ENCODE assay signal across 16 mouse cellular contexts in genomic region chr4:132415966-132416365, GRCm38 (mm10). TPM values are rescaled to one million over a fixed set of nuclear protein-coding genes. Genes with fewer than 3 reads are reported as not detected.
A peak's percentile ranks its signal among the peaks of the same experiment; 100 is the strongest.
DNase-seq lines count a peak whose midpoint lies in the region; ATAC-seq and TF ChIP-seq lines count a peak whose summit lies in the region.
"Had no signal": no experiment of that assay in that cellular context is flagged by ENCODE, and none has a peak within 500 bp of the region (broad histone marks: within the 10 kb centered on the region; RNA-seq: fewer than 3 reads in every experiment).

No protein-coding gene starts in this region.

- peaks cover 8% of the 10 kb centered on the region for H3K4me1 ChIP-seq in embryonic facial prominence, embryonic 14.5 days (ENCODE audit: control insufficient read depth, insufficient read depth, low read length)
- peaks cover 19% of the 10 kb centered on the region for H3K4me1 ChIP-seq in embryonic facial prominence, embryonic 10.5 days
- peaks cover 8% of the 10 kb centered on the region for H3K4me1 ChIP-seq in lung, postnatal 0 days (ENCODE audit: insufficient read depth, low read depth, low read length)
- H3K4me1 ChIP-seq in liver, embryonic 12.5 days, result peaks cover 56% of the 10 kb centered on the region

- no peak; the same call in 1 of the 2 replicates for ATAC-seq in embryonic facial prominence, embryonic 14.5 days (ENCODE audit: low read depth)
- ATAC-seq in lung, postnatal 0 days, result peak; percentile 80
- ATAC-seq in liver, embryonic 12.5 days, result no peak
- ATAC-seq: forebrain, embryonic 16.5 days had no signal

- TF ChIP-seq EP300 in lung, postnatal 0 days (IDR thresholded peaks at IDR 0.05), result no peak; the same call in 1 of the 2 replicates

- H3K27ac ChIP-seq in embryonic facial prominence, embryonic 14.5 days (replicated peaks; ENCODE audit: low read depth, low read length), result no peak overlapping the region
- H3K27ac ChIP-seq in embryonic facial prominence, embryonic 10.5 days (replicated peaks), result no peak overlapping the region
- peak overlapping the region; percentile 39 for H3K27ac ChIP-seq in lung, postnatal 0 days (ENCODE audit: low read length)
- H3K27ac ChIP-seq in liver, embryonic 12.5 days, result peak overlapping the region; percentile 57
- H3K27ac ChIP-seq: heart, adult 2 months; left cerebral cortex, adult 2 months; limb, embryonic 15.5 days; midbrain, embryonic 12.5 days had no signal

- no peak for TF ChIP-seq CTCF in lung, postnatal 0 days (IDR thresholded peaks at IDR 0.05)

- H3K9ac ChIP-seq in embryonic facial prominence, embryonic 14.5 days (ENCODE audit: low read depth, low read length), result no peak overlapping the region
- H3K9ac ChIP-seq in lung, postnatal 0 days (replicated peaks; ENCODE audit: low read depth), result no peak overlapping the region
- H3K9ac ChIP-seq in liver, embryonic 12.5 days, result no peak overlapping the region
- H3K9ac ChIP-seq: embryonic facial prominence, embryonic 15.5 days; limb, embryonic 15.5 days; midbrain, embryonic 12.5 days had no signal

- H3K27me3 ChIP-seq in embryonic facial prominence, embryonic 14.5 days (replicated peaks; ENCODE audit: control insufficient read depth, insufficient read depth, low read length), result no peaks in the 10 kb centered on the region
- H3K27me3 ChIP-seq in embryonic facial prominence, embryonic 10.5 days (replicated peaks; ENCODE audit: low read depth, poor library complexity, severe bottlenecking), result no peaks in the 10 kb centered on the region
- H3K27me3 ChIP-seq in lung, postnatal 0 days (replicated peaks; ENCODE audit: insufficient read depth, low read length), result no peaks in the 10 kb centered on the region
- no peaks in the 10 kb centered on the region for H3K27me3 ChIP-seq in liver, embryonic 12.5 days (replicated peaks)
- H3K27me3 ChIP-seq: embryonic facial prominence, embryonic 15.5 days; limb, embryonic 15.5 days; midbrain, embryonic 12.5 days had no signal

- intact Hi-C loops in gastrocnemius, postnatal 14 days (cut with DNase I; ENCODE audit: low total_unique reads), result loop anchor here (10.0 kb wide), 1 partner anchor 121 kb away; no protein-coding TSS in a partner anchor

- DNase-seq in embryonic facial prominence, embryonic 14.5 days (ENCODE audit: low spot score), result peak; percentile 54
- no peak for DNase-seq in embryonic facial prominence, embryonic 10.5 days (ENCODE audit: low spot score)
- peak; percentile 84 for DNase-seq in lung, postnatal 0 days (ENCODE audit: low spot score)
- no peak for DNase-seq in lung, postnatal 14 days
- peak; percentile 56 for DNase-seq in yolk sac, embryonic 10.5 days (ENCODE audit: low spot score)
- DNase-seq in gastrocnemius, postnatal 14 days, result no peak
- no peak for DNase-seq in adrenal gland, postnatal 36 days
- DNase-seq: adrenal gland, postnatal 10 days; heart, adult 2 months; thymus, adult 2 months had no signal

- H3K4me3 ChIP-seq in embryonic facial prominence, embryonic 14.5 days (ENCODE audit: low read depth, low read length), result no peak overlapping the region
- H3K4me3 ChIP-seq in embryonic facial prominence, embryonic 10.5 days, result no peak overlapping the region
- H3K4me3 ChIP-seq in lung, postnatal 0 days (ENCODE audit: low read depth, low read length), result no peak overlapping the region
- H3K4me3 ChIP-seq in liver, embryonic 12.5 days, result no peak overlapping the region
- H3K4me3 ChIP-seq: embryonic facial prominence, embryonic 15.5 days; heart, adult 2 months; left cerebral cortex, adult 2 months; limb, embryonic 15.5 days; midbrain, embryonic 12.5 days had no signal

- H3K9me3 ChIP-seq in embryonic facial prominence, embryonic 14.5 days (ENCODE audit: control insufficient read depth, low read length), result no peaks in the 10 kb centered on the region
- H3K9me3 ChIP-seq in embryonic facial prominence, embryonic 10.5 days, result no peaks in the 10 kb centered on the region
- H3K9me3 ChIP-seq in lung, postnatal 0 days (ENCODE audit: low read length), result no peaks in the 10 kb centered on the region
- no peaks in the 10 kb centered on the region for H3K9me3 ChIP-seq in liver, embryonic 12.5 days (replicated peaks)
- H3K9me3 ChIP-seq: embryonic facial prominence, embryonic 15.5 days; limb, embryonic 15.5 days; midbrain, embryonic 12.5 days had no signal

- H3K4me2 ChIP-seq in embryonic facial prominence, embryonic 14.5 days (ENCODE audit: low read depth, low read length), result no peak overlapping the region
- no peak overlapping the region for H3K4me2 ChIP-seq in lung, postnatal 0 days (replicated peaks; ENCODE audit: low read depth, low read length)
- H3K4me2 ChIP-seq in liver, embryonic 12.5 days, result no peak overlapping the region
- H3K4me2 ChIP-seq: embryonic facial prominence, embryonic 15.5 days; limb, embryonic 15.5 days; midbrain, embryonic 12.5 days had no signal

- H3K36me3 ChIP-seq in embryonic facial prominence, embryonic 14.5 days (ENCODE audit: control insufficient read depth, insufficient read depth, low read length), result peaks cover 9% of the 10 kb centered on the region; the same call in 1 of the 2 replicates
- H3K36me3 ChIP-seq in embryonic facial prominence, embryonic 10.5 days (replicated peaks), result peaks cover 22% of the 10 kb centered on the region
- H3K36me3 ChIP-seq in lung, postnatal 0 days (ENCODE audit: insufficient read depth, low read length), result no peaks in the 10 kb centered on the region
- peaks cover 11% of the 10 kb centered on the region for H3K36me3 ChIP-seq in liver, embryonic 12.5 days
- H3K36me3 ChIP-seq: limb, embryonic 15.5 days had no signal

RNA-seq across cellular contexts. Expression of gene Phactr4, which starts 6.3 kb away (rescaled TPM):
- 18.2 and 18.6 TPM in 2 replicates for polyA plus RNA-seq in embryonic facial prominence, embryonic 14.5 days (2014; fragmentation: Nextera tagmentation; extraction: Ambion mirVana)
- 25.9 and 27.4 TPM in 2 replicates for polyA plus RNA-seq in embryonic facial prominence, embryonic 10.5 days (2016; fragmentation: Nextera tagmentation; extraction: Ambion mirVana)
- 13.4 and 15.3 TPM in 2 replicates for polyA plus RNA-seq in lung, postnatal 0 days (2015; fragmentation: Nextera tagmentation; extraction: Ambion mirVana)
- polyA plus RNA-seq in liver, embryonic 12.5 days (2016; fragmentation: Nextera tagmentation; extraction: Ambion mirVana), result 14.4 and 14.5 TPM in 2 replicates
- total RNA-seq in gastrocnemius, postnatal 14 days (2021), result 10 to 100 TPM; 13.2 to 13.3 TPM
- 10 to 100 TPM; 57.8 to 58.4 TPM for total RNA-seq in adrenal gland, postnatal 36 days (2021)

RNA-seq across cellular contexts. Expression of gene Med18, which starts 47.8 kb away (rescaled TPM):
- polyA plus RNA-seq in embryonic facial prominence, embryonic 14.5 days (2014; fragmentation: Nextera tagmentation; extraction: Ambion mirVana), result 6.6 and 8.5 TPM in 2 replicates
- polyA plus RNA-seq in embryonic facial prominence, embryonic 10.5 days (2016; fragmentation: Nextera tagmentation; extraction: Ambion mirVana), result 37.0 and 41.7 TPM in 2 replicates
- polyA plus RNA-seq in lung, postnatal 0 days (2015; fragmentation: Nextera tagmentation; extraction: Ambion mirVana), result 10.4 and 11.3 TPM in 2 replicates
- polyA plus RNA-seq in liver, embryonic 12.5 days (2016; fragmentation: Nextera tagmentation; extraction: Ambion mirVana), result 19.4 and 21.2 TPM in 2 replicates
- 1 to 10 TPM; 3.8 to 5.2 TPM for total RNA-seq in gastrocnemius, postnatal 14 days (2021)
- total RNA-seq in adrenal gland, postnatal 36 days (2021), result 1 to 10 TPM; 7.9 to 8.6 TPM

Comparison
In these comparisons a context has a peak if more than half of its experiments do, and no peak if none do; other contexts are left out.
1. DNase-seq: peak in embryonic facial prominence, embryonic 14.5 days (single experiment), lung, postnatal 0 days (single experiment) and yolk sac, embryonic 10.5 days (single experiment); none in embryonic facial prominence, embryonic 10.5 days (single experiment), lung, postnatal 14 days (single experiment), gastrocnemius, postnatal 14 days (single experiment) and adrenal gland, postnatal 36 days (0 of 2).
2. H3K27ac ChIP-seq: peak in lung, postnatal 0 days (single experiment) and liver, embryonic 12.5 days (single experiment); none in embryonic facial prominence, embryonic 14.5 days (single experiment) and embryonic facial prominence, embryonic 10.5 days (single experiment).